Mouse (Mus musculus): ENCODE data around the gene Arrdc5. TPM values are rescaled to one million over a fixed set of nuclear protein-coding genes. Genes with fewer than 3 reads are reported as not detected.
"Not testable (repeated sequence)": the region's sequence is repeated elsewhere in the genome, so short reads cannot be mapped to it uniquely, and the experiment has no call there.

Arrdc5 gene
- polyA plus RNA-seq, 1 experiment from 2014 or later: not detected

DNA sequence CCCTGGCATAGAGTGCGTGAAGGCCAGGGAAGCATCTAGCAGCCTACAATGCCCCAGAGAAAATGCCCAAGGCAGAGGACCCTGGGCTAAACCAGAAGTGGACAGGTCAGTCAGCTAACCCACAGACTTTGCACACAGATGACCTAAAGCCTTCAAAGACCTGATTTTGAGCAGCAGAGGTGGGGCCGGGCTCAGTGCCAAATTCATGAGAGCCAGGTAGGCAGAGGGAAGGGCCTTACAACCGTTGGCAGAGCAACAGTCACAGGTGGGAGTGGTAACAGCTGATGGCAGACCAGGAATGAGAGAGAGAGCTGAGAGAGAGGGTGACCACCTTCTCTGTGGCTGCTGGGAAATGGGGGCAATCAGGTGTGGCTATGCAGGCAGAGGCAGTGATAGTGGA, 27.4 kb downstream of the Arrdc5 start:
- ATAC-seq (ENCODE audit: low read depth): no peak
- no peak overlapping the region for H3K4me3 ChIP-seq
- no peak overlapping the region for H3K27ac ChIP-seq (replicated peaks)
- no peaks in the 10 kb centered on the region for H3K27me3 ChIP-seq
- no peaks in the 10 kb centered on the region for H3K9me3 ChIP-seq
- WGBS: 83% methylated on average over 3 of the region's 3 CpGs
- H3K9ac ChIP-seq: no peak overlapping the region
- H3K4me2 ChIP-seq: no peak overlapping the region
- peaks cover 28% of the 10 kb centered on the region for H3K4me1 ChIP-seq (replicated peaks)
- no peaks in the 10 kb centered on the region for H3K36me3 ChIP-seq

DNA sequence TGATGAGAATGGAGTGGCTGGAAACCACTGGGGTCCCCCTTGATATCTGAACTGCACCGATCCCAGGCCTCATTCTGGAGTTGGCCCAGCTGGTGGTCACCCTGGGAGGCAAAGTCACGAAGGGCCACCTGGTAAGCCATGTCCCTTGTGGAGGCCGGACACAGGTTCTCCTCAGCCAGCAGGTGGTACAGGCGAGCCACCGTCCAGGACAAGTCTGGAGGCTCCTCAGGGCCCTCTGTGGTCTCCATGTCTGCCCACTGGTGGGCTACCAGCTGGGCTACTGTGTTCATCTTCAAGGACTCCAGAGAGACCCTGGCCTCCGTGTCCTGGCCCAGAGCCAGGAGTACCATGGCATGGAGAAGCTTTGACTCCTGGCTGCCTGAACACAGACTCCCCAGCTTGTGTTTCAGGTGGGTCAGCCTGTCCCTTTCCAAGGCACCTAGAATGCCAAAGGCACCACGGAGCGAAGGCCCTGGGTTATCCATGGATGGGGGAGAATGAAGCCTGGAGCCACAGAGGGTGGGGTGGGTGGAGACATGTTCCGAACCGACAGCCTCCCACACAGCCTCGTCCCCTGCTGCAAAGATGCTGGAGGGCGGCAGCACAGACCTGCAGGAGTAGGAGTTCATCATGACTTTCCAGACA, 28.4 kb downstream of the Arrdc5 start:
- ATAC-seq (ENCODE audit: low read depth): no peak
- H3K4me2 ChIP-seq: no peak overlapping the region
- peaks cover 18% of the 10 kb centered on the region for H3K4me1 ChIP-seq (replicated peaks)
- H3K9ac ChIP-seq: no peak overlapping the region
- no peaks in the 10 kb centered on the region for H3K9me3 ChIP-seq
- no peak overlapping the region for H3K27ac ChIP-seq (replicated peaks)
- no peaks in the 10 kb centered on the region for H3K36me3 ChIP-seq
- H3K4me3 ChIP-seq: no peak overlapping the region
- no peaks in the 10 kb centered on the region for H3K27me3 ChIP-seq
- 86% methylated on average over 12 of the region's 12 CpGs for WGBS

GRCm38 (mm10) chr17:56269741-56270140, 30.3 kb downstream of the Arrdc5 start:
- peak overlapping the region; percentile 73 for H3K4me2 ChIP-seq
- H3K9ac ChIP-seq: peak overlapping the region; percentile 65
- peak; percentile 12 for ATAC-seq (ENCODE audit: low read depth)
- H3K4me3 ChIP-seq: peak overlapping the region; percentile 40
- no peaks in the 10 kb centered on the region for H3K27me3 ChIP-seq
- H3K27ac ChIP-seq (replicated peaks): peak overlapping the region; percentile 81
- peaks cover 14% of the 10 kb centered on the region; the same call in 1 of the 2 replicates for H3K36me3 ChIP-seq
- WGBS: 74% methylated on average over 3 of the region's 3 CpGs
- peaks cover 7% of the 10 kb centered on the region for H3K4me1 ChIP-seq (replicated peaks)
- H3K9me3 ChIP-seq: no peaks in the 10 kb centered on the region

DNA sequence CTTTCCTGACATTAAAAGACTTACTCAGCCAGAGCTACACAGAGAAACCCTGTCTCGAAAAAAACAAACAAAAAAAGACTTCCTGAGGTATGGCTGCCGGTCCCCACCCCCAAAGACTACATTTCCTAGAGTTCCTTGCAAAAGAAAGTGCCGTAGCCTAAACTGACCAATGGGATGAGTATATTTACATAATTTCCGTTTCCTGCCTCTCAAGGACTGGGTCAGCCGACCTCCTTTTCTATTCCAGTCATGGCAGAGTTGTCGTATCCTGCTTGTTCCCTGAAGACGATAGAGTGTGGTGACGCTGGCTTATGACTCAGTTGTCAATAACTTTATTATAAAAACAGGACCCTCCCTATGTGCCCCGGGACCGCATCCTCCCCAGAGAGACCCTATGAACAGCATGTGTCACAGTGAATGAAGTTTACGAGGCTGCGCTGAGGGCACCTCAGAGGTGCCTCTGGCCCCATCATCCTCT, 30.9 kb downstream of the Arrdc5 start:
- Histone ChIP-seq H3K9me3 (no peaks in the 10 kb centered on the region), H3K27me3 (no peaks in the 10 kb centered on the region), H3K4me3 (peak overlapping the region; percentile 40), H3K9ac (peak overlapping the region; percentile 66), H3K4me2 (peak overlapping the region; percentile 73), H3K36me3 (peaks cover 16% of the 10 kb centered on the region; the same call in 1 of the 2 replicates), H3K4me1 (replicated peaks) (peaks cover 7% of the 10 kb centered on the region), H3K27ac (replicated peaks) (peak overlapping the region; percentile 81)
- 17% methylated on average over 12 of the region's 12 CpGs for WGBS
- ATAC-seq (ENCODE audit: low read depth): peak; percentile 84

GRCm38 (mm10) chr17:56266271-56266670, 33.8 kb downstream of the Arrdc5 start:
- H3K27me3 ChIP-seq: no peaks in the 10 kb centered on the region
- H3K27ac ChIP-seq (replicated peaks): no peak overlapping the region
- ATAC-seq (ENCODE audit: low read depth): no peak
- no peak overlapping the region for H3K4me3 ChIP-seq
- no peak overlapping the region for H3K9ac ChIP-seq
- H3K4me1 ChIP-seq (replicated peaks): peaks cover 27% of the 10 kb centered on the region
- 66% methylated on average over 3 of the region's 3 CpGs for WGBS
- no peak overlapping the region for H3K4me2 ChIP-seq
- peaks cover 37% of the 10 kb centered on the region for H3K36me3 ChIP-seq
- no peaks in the 10 kb centered on the region for H3K9me3 ChIP-seq

DNA sequence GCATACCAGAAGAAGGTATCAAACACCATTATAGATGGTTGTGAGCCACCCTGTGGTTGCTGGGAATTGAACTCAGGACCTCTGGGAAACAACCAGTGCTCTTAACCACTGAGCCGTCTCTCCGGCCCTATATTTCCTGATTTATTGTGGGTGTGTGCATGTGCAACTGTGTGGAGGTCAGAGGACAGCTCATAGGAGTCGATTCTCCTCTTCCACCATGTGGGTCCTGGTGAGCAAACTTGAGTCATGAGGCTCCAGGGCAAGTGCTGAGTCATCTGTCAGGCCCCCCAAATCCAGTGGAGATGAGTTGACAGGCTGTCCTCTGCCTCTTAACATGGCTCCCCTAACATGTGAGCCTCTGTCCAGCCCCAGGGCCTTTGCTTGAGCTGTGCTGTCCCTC, 34.2 kb downstream of the Arrdc5 start:
- Histone ChIP-seq H3K9me3 (no peaks in the 10 kb centered on the region), H3K9ac (no peak overlapping the region), H3K27me3 (no peaks in the 10 kb centered on the region), H3K4me3 (no peak overlapping the region), H3K27ac (replicated peaks) (no peak overlapping the region), H3K4me1 (replicated peaks) (peaks cover 31% of the 10 kb centered on the region), H3K36me3 (peaks cover 41% of the 10 kb centered on the region), H3K4me2 (no peak overlapping the region)
- WGBS: 88% methylated on average over 3 of the region's 3 CpGs
- ATAC-seq (ENCODE audit: low read depth): no peak

DNA sequence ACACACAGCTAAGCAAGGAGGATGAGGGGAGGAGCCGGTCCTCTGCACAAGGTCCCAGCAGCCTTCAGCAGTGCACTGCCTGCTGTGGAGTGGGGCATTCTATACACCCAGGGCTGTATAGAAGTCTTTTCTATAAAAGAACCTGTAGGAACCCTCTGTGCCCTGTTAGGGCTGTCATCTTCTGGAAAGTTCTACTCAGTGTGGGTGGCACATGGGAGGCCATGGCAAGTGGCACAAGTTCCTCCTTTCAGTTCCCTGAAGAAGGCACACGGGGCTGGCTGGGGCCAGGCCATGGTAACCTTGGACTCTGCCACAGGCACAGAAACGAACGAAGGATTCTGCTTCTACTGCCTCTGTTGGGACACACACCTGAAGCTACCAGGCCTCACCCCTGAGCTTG, 35.1 kb downstream of the Arrdc5 start:
- Histone ChIP-seq H3K4me3 (no peak overlapping the region), H3K4me2 (no peak overlapping the region), H3K4me1 (replicated peaks) (peaks cover 39% of the 10 kb centered on the region), H3K36me3 (peaks cover 49% of the 10 kb centered on the region), H3K27me3 (no peaks in the 10 kb centered on the region), H3K27ac (replicated peaks) (no peak overlapping the region), H3K9ac (no peak overlapping the region), H3K9me3 (no peaks in the 10 kb centered on the region)
- no peak for ATAC-seq (ENCODE audit: low read depth)
- 96% methylated on average over 4 of the region's 4 CpGs for WGBS

- Histone ChIP-seq H3K4me2 (no peak overlapping the region), H3K27me3 (no peaks in the 10 kb centered on the region), H3K9ac (no peak overlapping the region), H3K4me3 (no peak overlapping the region; the same call in 1 of the 2 replicates), H3K36me3 (peaks cover 59% of the 10 kb centered on the region), H3K9me3 (no peaks in the 10 kb centered on the region), H3K27ac (replicated peaks) (no peak overlapping the region), H3K4me1 (replicated peaks) (peaks cover 42% of the 10 kb centered on the region)
- 21% methylated on average over 8 of the region's 8 CpGs for WGBS
- 0 out of 2 replicates have a peak, but pooled peaks have one; percentile 17 for ATAC-seq (ENCODE audit: low read depth)
Measured at GRCm38 (mm10) chr17:56264020-56264419, 36.1 kb downstream of the Arrdc5 start.

GRCm38 (mm10) chr17:56262645-56263094, 37.4 kb downstream of the Arrdc5 start:
- Histone ChIP-seq H3K27ac (replicated peaks) (no peak overlapping the region), H3K27me3 (no peaks in the 10 kb centered on the region), H3K9ac (0 out of 2 replicates have a peak overlapping the region, but pooled peaks have one; percentile 17), H3K4me2 (no peak overlapping the region), H3K36me3 (peaks cover 73% of the 10 kb centered on the region), H3K4me3 (no peak overlapping the region), H3K4me1 (replicated peaks) (peaks cover 56% of the 10 kb centered on the region), H3K9me3 (no peaks in the 10 kb centered on the region)
- 87% methylated on average over 3 of the region's 3 CpGs for WGBS
- ATAC-seq (ENCODE audit: low read depth): no peak

DNA sequence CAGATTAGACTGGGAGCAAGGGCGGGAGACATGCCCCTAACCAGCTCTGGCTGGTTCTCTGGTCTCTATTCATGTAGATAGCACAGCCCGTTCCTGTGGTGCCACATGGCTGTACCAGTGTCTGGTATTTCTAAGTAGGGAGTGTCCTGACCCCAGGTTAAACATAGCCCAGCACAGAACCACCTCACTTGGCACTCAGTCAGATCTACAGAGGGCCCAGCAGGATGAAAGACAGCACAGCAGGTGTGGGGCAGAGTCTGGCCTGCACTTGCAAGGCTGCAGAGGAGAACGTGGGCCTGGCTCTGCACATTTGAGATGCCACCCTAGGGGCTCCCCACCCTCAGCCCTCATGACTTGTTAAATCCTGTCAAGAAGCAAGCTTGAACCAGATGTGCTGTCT, 38.9 kb downstream of the Arrdc5 start:
- H3K4me1 ChIP-seq (replicated peaks): peaks cover 61% of the 10 kb centered on the region
- peaks cover 71% of the 10 kb centered on the region for H3K36me3 ChIP-seq
- no peak overlapping the region for H3K27ac ChIP-seq (replicated peaks)
- no peaks in the 10 kb centered on the region for H3K27me3 ChIP-seq
- ATAC-seq (ENCODE audit: low read depth): no peak
- H3K4me3 ChIP-seq: no peak overlapping the region
- 78% methylated on average over 3 of the region's 3 CpGs for WGBS
- H3K9ac ChIP-seq: 0 out of 2 replicates have a peak overlapping the region, but pooled peaks have one; percentile 12
- H3K9me3 ChIP-seq: no peaks in the 10 kb centered on the region
- peak overlapping the region; percentile 4; the same call in 1 of the 2 replicates for H3K4me2 ChIP-seq

DNA sequence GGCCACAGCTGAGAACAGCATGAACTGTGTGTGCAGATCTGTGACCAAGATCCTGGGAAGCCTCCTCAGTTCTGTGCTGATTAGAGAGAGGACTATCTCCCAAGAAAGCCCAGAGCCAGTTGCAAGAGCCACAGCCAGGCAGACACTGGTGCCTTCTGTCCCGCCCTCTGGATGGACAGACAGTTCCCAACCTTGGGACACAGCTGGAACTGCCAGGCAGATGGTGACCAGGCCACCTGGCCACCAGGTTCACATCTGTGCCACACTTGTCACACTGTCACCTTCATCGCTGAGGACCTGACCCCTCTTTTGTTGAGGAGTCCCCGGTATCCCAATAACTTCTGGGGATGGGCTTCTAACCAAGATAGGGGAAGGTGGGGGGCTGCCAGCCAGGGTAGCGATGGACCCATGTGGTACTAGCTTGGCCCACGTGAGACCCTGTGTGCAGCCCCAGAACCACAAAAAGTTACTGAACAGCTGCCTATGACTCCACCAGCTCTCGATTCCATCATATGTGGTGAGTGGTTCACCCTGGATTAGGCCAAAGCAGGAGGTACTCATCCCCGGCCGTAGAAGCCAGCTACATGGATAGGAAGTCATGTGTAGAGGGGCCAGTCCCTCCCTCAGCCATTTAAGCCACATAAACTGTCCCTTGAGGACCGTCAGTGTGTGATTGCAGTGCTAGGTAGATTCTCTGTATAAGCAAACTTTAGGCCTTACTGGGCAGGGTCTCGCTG, 40.6 kb downstream of the Arrdc5 start:
- H3K36me3 ChIP-seq: peaks cover 59% of the 10 kb centered on the region
- peaks cover 72% of the 10 kb centered on the region for H3K4me1 ChIP-seq (replicated peaks)
- peak overlapping the region; percentile 99 for H3K4me2 ChIP-seq
- no peak overlapping the region for H3K27ac ChIP-seq (replicated peaks)
- no peak for ATAC-seq (ENCODE audit: low read depth)
- no peaks in the 10 kb centered on the region for H3K27me3 ChIP-seq
- no peaks in the 10 kb centered on the region for H3K9me3 ChIP-seq
- peak overlapping the region; percentile 52; the same call in 1 of the 2 replicates for H3K9ac ChIP-seq
- 0 out of 2 replicates have a peak overlapping the region, but pooled peaks have one; percentile 67 for H3K4me3 ChIP-seq
- 90% methylated on average over 10 of the region's 10 CpGs for WGBS

- H3K4me1 ChIP-seq (replicated peaks): peaks cover 72% of the 10 kb centered on the region
- WGBS: 78% methylated on average over 2 of the region's 2 CpGs
- not testable (repeated sequence) for H3K27ac ChIP-seq (replicated peaks); H3K9me3 ChIP-seq; ATAC-seq (ENCODE audit: low read depth); H3K27me3 ChIP-seq
- H3K9ac ChIP-seq: peak overlapping the region; percentile 47; the same call in 1 of the 2 replicates
- H3K4me3 ChIP-seq: 0 out of 2 replicates have a peak overlapping the region, but pooled peaks have one; percentile 67
- H3K36me3 ChIP-seq: peaks cover 59% of the 10 kb centered on the region
- peak overlapping the region; percentile 99 for H3K4me2 ChIP-seq
Measured at GRCm38 (mm10) chr17:56258812-56259211, 41.3 kb downstream of the Arrdc5 start.

All from neural tube, embryonic 13.5 days (tissue).